Mouse (Mus musculus): ENCODE data around the gene Bcat2. TPM values are rescaled to one million over a fixed set of nuclear protein-coding genes. Genes with fewer than 3 reads are reported as not detected.

Gene Bcat2
- polyA plus RNA-seq, 1 experiment from 2014 or later: 25.7 TPM

- Histone ChIP-seq H3K9ac (ENCODE audit: low read length) (peak overlapping the region; percentile 47), H3K4me1 (replicated peaks; ENCODE audit: control insufficient read depth, insufficient read depth, low read length) (peaks cover 7% of the 10 kb centered on the region; the same call in 1 of the 2 replicates), H3K4me2 (ENCODE audit: low read depth, low read length, severe bottlenecking) (peak overlapping the region; percentile 74), H3K9me3 (ENCODE audit: control insufficient read depth, low read length) (no peaks in the 10 kb centered on the region), H3K27me3 (ENCODE audit: control insufficient read depth, insufficient read depth, low read length) (no peaks in the 10 kb centered on the region), H3K36me3 (ENCODE audit: control insufficient read depth, insufficient read depth, low read length) (no peaks in the 10 kb centered on the region; the same call in 1 of the 2 replicates), H3K27ac (ENCODE audit: low read depth, low read length) (peak overlapping the region; percentile 57; the same call in 1 of the 2 replicates), H3K4me3 (ENCODE audit: low read depth, low read length) (peak overlapping the region; percentile 33)
- ATAC-seq (replicated peaks; ENCODE audit: low FRiP score) (peak; percentile 95), DNase-seq (ENCODE audit: low spot score) (peak; percentile 93)
- under 1% methylated on average over 24 of the region's 24 CpGs for WGBS
These were observed 2.0 kb upstream of the Bcat2 start for GRCm38 (mm10) chr7:45567780-45568516.

GRCm38 (mm10) chr7:45568601-45569473 is 1.1 kb upstream of the Bcat2 start:
- Histone ChIP-seq H3K27me3 (ENCODE audit: control insufficient read depth, insufficient read depth, low read length) (no peaks in the 10 kb centered on the region), H3K27ac (ENCODE audit: low read depth, low read length) (peak overlapping the region; percentile 57; the same call in 1 of the 2 replicates), H3K4me3 (ENCODE audit: low read depth, low read length) (peak overlapping the region; percentile 33; the same call in 1 of the 2 replicates), H3K4me2 (ENCODE audit: low read depth, low read length, severe bottlenecking) (peak overlapping the region; percentile 74), H3K36me3 (ENCODE audit: control insufficient read depth, insufficient read depth, low read length) (no peaks in the 10 kb centered on the region; the same call in 1 of the 2 replicates), H3K9me3 (ENCODE audit: control insufficient read depth, low read length) (no peaks in the 10 kb centered on the region), H3K4me1 (replicated peaks; ENCODE audit: control insufficient read depth, insufficient read depth, low read length) (peaks cover 7% of the 10 kb centered on the region; the same call in 1 of the 2 replicates), H3K9ac (ENCODE audit: low read length) (peak overlapping the region; percentile 47)
- WGBS: 79% methylated on average over 10 of the region's 10 CpGs
- no peak for DNase-seq (ENCODE audit: low spot score)
- ATAC-seq (replicated peaks; ENCODE audit: low FRiP score): no peak

GRCm38 (mm10) chr7:45571966-45572365 is 2.0 kb downstream of the Bcat2 start:
- no peak overlapping the region for H3K4me2 ChIP-seq (ENCODE audit: low read depth, low read length, severe bottlenecking)
- H3K9ac ChIP-seq (ENCODE audit: low read length): no peak overlapping the region
- H3K27me3 ChIP-seq (ENCODE audit: control insufficient read depth, insufficient read depth, low read length): no peaks in the 10 kb centered on the region
- peaks cover 7% of the 10 kb centered on the region; the same call in 1 of the 2 replicates for H3K4me1 ChIP-seq (replicated peaks; ENCODE audit: control insufficient read depth, insufficient read depth, low read length)
- H3K27ac ChIP-seq (ENCODE audit: low read depth, low read length): no peak overlapping the region
- H3K9me3 ChIP-seq (ENCODE audit: control insufficient read depth, low read length): no peaks in the 10 kb centered on the region
- H3K4me3 ChIP-seq (ENCODE audit: low read depth, low read length): no peak overlapping the region
- WGBS: 71% methylated on average over 1 of the region's 1 CpGs
- H3K36me3 ChIP-seq (ENCODE audit: control insufficient read depth, insufficient read depth, low read length): no peaks in the 10 kb centered on the region; the same call in 1 of the 2 replicates
- ATAC-seq (replicated peaks; ENCODE audit: low FRiP score): no peak
- no peak for DNase-seq (ENCODE audit: low spot score)

GRCm38 (mm10) chr7:45573954-45574353 is 4.0 kb downstream of the Bcat2 start:
- peaks cover 7% of the 10 kb centered on the region; the same call in 1 of the 2 replicates for H3K4me1 ChIP-seq (replicated peaks; ENCODE audit: control insufficient read depth, insufficient read depth, low read length)
- no peaks in the 10 kb centered on the region for H3K9me3 ChIP-seq (ENCODE audit: control insufficient read depth, low read length)
- H3K27me3 ChIP-seq (ENCODE audit: control insufficient read depth, insufficient read depth, low read length): no peaks in the 10 kb centered on the region
- no peaks in the 10 kb centered on the region; the same call in 1 of the 2 replicates for H3K36me3 ChIP-seq (ENCODE audit: control insufficient read depth, insufficient read depth, low read length)
- no peak overlapping the region for H3K9ac ChIP-seq (ENCODE audit: low read length)
- H3K27ac ChIP-seq (ENCODE audit: low read depth, low read length): no peak overlapping the region
- no peak for DNase-seq (ENCODE audit: low spot score)
- no peak overlapping the region for H3K4me3 ChIP-seq (ENCODE audit: low read depth, low read length)
- H3K4me2 ChIP-seq (ENCODE audit: low read depth, low read length, severe bottlenecking): no peak overlapping the region
- no peak for ATAC-seq (replicated peaks; ENCODE audit: low FRiP score)
- WGBS: 85% methylated on average over 8 of the region's 8 CpGs

GRCm38 (mm10) chr7:45574472-45575379 is 4.8 kb downstream of the Bcat2 start:
- Histone ChIP-seq H3K4me2 (ENCODE audit: low read depth, low read length, severe bottlenecking) (no peak overlapping the region), H3K36me3 (ENCODE audit: control insufficient read depth, insufficient read depth, low read length) (no peaks in the 10 kb centered on the region; the same call in 1 of the 2 replicates), H3K4me3 (ENCODE audit: low read depth, low read length) (no peak overlapping the region), H3K4me1 (replicated peaks; ENCODE audit: control insufficient read depth, insufficient read depth, low read length) (peaks cover 7% of the 10 kb centered on the region; the same call in 1 of the 2 replicates), H3K27ac (ENCODE audit: low read depth, low read length) (no peak overlapping the region), H3K9ac (ENCODE audit: low read length) (no peak overlapping the region), H3K9me3 (ENCODE audit: control insufficient read depth, low read length) (no peaks in the 10 kb centered on the region), H3K27me3 (ENCODE audit: control insufficient read depth, insufficient read depth, low read length) (no peaks in the 10 kb centered on the region)
- 86% methylated on average over 15 of the region's 15 CpGs for WGBS
- ATAC-seq (replicated peaks; ENCODE audit: low FRiP score) (no peak), DNase-seq (ENCODE audit: low spot score) (no peak)

GRCm38 (mm10) chr7:45585923-45586322 is 16.0 kb downstream of the Bcat2 start:
- DNase-seq (ENCODE audit: low spot score): no peak
- WGBS: 91% methylated on average over 6 of the region's 6 CpGs

GRCm38 (mm10) chr7:45587631-45588592 is 18.0 kb downstream of the Bcat2 start:
- Histone ChIP-seq H3K4me3 (ENCODE audit: low read depth, low read length) (no peak overlapping the region), H3K4me1 (replicated peaks; ENCODE audit: control insufficient read depth, insufficient read depth, low read length) (no peaks in the 10 kb centered on the region), H3K27ac (ENCODE audit: low read depth, low read length) (no peak overlapping the region), H3K27me3 (ENCODE audit: control insufficient read depth, insufficient read depth, low read length) (no peaks in the 10 kb centered on the region), H3K36me3 (ENCODE audit: control insufficient read depth, insufficient read depth, low read length) (no peaks in the 10 kb centered on the region), H3K9ac (ENCODE audit: low read length) (no peak overlapping the region), H3K4me2 (ENCODE audit: low read depth, low read length, severe bottlenecking) (no peak overlapping the region), H3K9me3 (ENCODE audit: control insufficient read depth, low read length) (no peaks in the 10 kb centered on the region)
- 91% methylated on average over 23 of the region's 23 CpGs for WGBS
- no peak for DNase-seq (ENCODE audit: low spot score)
- no peak for ATAC-seq (replicated peaks; ENCODE audit: low FRiP score)

More at GRCm38 (mm10) chr7:45585923-45586322, 16.0 kb downstream of the Bcat2 start:
- Histone ChIP-seq H3K9me3 (ENCODE audit: control insufficient read depth, low read length) (no peaks in the 10 kb centered on the region), H3K4me3 (ENCODE audit: low read depth, low read length) (no peak overlapping the region), H3K4me2 (ENCODE audit: low read depth, low read length, severe bottlenecking) (no peak overlapping the region), H3K27ac (ENCODE audit: low read depth, low read length) (no peak overlapping the region), H3K36me3 (ENCODE audit: control insufficient read depth, insufficient read depth, low read length) (no peaks in the 10 kb centered on the region), H3K9ac (ENCODE audit: low read length) (no peak overlapping the region), H3K4me1 (replicated peaks; ENCODE audit: control insufficient read depth, insufficient read depth, low read length) (no peaks in the 10 kb centered on the region), H3K27me3 (ENCODE audit: control insufficient read depth, insufficient read depth, low read length) (no peaks in the 10 kb centered on the region)
- no peak for ATAC-seq (replicated peaks; ENCODE audit: low FRiP score)

All from forebrain, embryonic 11.5 days (tissue).